Mouse (Mus musculus) layer of hippocampus, adult 18-20 months (tissue): ENCODE results near the gene Dcp1a. TPM values are rescaled to one million over a fixed set of nuclear protein-coding genes. Genes with fewer than 3 reads are reported as not detected.

Source experiments
- DNase-seq, 2 experiments: peaks; one replicate each; pipeline ENCODE4 v3.0.0; 2022; ENCODE audit warnings: low spot score in 2 of 2
- long read RNA-seq: library from polyadenylated mRNA; stranded (forward); transcript quantifications from one replicate; pipeline ENCODE4 v2.0.0, GENCODE M21; 2021
- total RNA-seq, 2 experiments: library from RNA; stranded (reverse); gene quantifications; 2 replicates each; pipeline ENCODE4 v1.2.3; 2021

Gene Dcp1a
- 10 to 100 TPM; 22.8 to 23.2 TPM for total RNA-seq
- long read RNA-seq, full-length matches to known transcripts = 23 of 31 reads
- long read RNA-seq, partial matches to known transcripts = 1 of 31 reads
- long read RNA-seq, other reads (novel, unspliced or antisense) = 7 of 31 reads

DNA sequence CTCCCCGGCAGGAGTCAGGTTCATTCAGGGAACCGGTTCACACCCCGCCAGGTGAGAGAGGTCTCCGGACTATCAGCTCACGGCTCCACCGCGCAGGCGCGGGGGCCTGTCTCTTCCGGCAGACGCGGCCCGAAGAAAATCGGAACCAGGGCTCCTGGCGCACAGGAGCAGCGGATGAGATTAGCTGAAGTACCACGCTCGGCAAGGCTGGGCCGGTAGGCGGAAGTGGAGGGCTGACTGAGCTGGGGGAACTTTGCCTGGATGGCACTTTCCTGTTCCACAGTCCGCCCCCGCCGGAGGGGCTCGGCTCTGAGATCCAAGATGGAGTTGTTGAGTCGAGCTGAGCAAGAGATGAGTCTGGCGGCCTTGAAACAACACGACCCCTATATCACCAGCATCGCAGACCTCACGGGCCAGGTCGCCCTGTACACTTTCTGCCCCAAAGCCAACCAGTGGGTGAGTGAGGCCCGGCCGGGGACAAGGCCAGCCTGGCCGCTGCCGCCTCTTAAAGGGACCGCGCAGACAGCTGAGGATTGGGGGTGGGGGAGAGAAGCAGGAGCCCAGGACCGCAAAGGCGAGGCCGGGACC lies at the start of gene Dcp1a:
Gene Dcp1a, plus strand, starts transcription at position 175 of the 588 bp plus-strand sequence.
- peak; percentile 95 to 98 for DNase-seq

DNA sequence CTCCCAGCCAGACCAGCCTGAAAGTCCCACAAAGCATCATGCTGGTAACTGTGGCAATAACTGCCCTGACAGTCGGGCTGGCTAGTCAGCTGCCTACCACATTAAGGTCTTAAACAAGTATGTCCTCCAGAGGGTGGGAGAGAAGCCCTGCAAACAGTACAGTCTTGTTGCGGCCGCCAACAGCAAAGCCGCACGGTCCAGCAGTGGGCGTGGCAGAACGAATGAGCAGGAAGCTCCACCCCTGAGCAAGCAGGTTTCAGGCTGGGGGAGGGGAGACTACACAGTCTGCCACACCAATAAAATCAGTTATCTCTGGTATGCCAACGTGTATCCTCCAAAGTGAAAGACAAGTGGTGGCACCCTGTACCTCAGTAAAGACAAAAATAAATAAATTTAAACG lies 49.7 kb upstream of the Dcp1a start:
- no peak for DNase-seq

DNA sequence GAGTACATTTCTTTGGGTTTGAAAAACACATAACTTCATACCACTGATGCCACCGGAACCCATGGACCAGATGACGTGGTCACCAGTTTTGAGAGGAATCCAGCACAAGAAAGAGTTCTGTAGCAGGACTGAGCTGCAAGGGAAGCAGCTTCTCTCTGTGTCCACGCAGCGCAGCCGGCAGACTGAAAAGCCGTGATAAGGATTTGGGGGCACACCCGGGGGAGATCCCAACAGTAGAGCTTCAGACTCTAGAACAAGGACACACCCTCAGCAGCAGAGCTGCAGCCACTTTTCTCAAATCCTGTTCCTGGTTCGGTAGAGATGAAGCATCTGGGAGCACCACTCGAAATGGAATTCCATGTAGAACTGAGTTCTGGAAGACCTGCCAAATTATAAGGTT lies 49.3 kb upstream of the Dcp1a start:
- no peak for DNase-seq

DNA sequence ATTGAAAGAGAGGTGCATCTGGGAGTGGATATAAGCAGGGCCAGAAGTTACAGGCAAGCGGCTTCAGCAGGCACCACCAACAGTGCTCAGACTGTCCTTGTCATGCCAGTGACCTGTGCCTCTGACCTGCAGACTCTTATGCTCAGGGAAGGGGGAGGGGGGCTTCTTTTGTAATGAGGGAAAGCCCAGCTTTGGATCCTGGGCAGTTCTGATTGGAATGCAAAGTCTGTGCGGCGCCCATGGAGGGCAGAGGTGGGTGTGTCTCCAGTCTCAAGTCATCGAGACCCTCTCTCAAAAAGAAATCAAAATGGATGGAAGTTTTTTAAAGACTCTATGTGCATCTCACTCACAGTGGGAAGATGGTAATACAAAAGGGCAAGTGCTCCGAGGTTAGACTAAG lies 48.9 kb upstream of the Dcp1a start:
- no peak for DNase-seq

DNA sequence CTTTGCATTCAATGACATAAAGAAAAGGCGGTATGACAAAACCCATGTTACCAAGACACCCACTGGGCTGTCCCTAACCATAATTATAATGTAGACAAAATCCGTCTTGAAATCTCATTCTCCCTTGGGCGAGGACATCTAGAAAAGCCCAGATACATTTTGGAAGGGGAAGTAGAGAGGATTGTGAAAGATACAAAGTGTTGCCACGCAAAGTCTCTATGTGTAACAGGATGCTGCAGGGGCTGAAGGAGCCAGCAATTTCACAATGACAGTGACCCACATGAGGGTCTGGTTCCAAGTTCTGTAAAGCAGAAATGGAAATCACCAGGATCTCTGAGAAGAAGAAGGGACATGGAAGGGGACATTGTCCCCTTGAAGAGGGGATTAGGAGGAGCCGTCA lies 44.0 kb upstream of the Dcp1a start:
- DNase-seq = no peak

DNA sequence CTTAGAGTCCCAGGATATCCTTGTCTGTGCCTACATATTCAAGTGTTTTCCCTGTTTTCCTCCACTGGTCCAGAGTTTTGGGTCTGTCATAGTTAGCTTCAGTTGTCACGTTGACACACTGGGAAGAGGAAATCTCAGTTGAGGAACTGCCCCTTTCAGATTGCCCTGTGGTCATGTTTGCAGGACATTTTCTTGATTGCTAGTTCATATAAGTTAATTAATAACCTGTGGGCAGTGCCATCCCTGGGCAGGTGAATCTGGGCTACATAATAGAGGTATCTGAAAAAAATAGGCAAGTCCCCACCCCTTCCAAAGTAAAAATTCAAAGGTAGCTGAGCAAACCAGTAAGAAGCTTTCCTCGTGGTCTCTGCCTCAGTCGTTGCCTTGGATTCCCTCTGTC lies 39.4 kb upstream of the Dcp1a start:
- DNase-seq = no peak

DNA sequence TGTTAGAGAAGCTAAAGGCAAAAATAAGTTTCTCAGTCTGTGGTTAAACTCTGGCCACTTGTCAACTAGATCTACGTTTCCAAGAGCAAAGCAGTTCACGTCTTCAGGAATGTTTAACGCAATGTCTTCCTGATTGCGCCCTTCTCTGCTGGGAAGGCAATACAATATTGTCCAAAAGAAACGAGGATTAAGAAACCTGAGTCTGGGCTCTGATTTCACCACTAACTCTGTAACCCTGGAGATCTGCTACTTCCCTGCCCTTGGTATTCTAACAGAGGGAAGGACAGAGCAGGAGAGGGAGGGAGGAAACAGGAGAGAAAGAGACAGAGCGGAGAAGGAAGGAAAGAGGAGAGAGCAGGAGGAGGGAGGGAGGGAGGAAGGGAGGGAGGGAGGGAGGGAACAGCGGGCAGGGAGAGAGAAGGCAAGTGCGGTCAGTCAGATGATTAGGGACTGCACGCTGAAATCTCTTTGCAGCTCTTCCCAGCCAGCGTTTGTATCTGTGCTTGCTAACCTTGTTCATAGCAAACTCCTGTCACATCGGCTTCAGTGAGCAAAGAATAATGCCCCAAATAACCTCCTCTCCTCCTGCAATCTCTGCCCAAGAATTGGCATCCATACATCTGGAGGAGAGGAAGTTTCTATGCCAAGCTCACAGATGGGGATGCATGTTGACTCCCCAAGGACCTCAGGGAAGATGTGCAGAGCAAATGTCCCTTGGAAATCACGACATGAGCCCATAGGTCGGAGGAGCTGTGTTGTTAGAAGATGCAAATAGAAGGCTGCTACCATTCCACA lies 23.3 kb upstream of the Dcp1a start:
- DNase-seq = no peak

DNA sequence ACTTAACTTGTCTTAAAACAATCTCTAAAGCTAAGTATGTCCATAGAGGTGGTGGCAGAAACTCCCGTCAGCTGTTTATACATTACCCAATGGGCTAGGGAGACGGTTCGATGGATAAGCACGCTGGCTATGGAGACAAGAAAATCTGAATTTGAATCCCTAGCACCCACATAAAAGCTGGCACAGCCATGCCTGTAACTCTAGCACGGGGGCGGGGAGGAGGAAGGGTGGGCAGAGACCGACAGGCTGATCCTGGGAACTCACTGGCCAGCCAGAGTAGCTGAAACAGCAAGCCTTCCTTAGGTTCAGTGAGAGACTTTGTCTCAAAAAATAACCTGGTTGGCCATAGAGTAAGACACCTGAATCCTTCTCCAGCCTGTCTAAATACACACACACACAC lies 21.9 kb upstream of the Dcp1a start:
- DNase-seq = peak; percentile 33 to 67

DNA sequence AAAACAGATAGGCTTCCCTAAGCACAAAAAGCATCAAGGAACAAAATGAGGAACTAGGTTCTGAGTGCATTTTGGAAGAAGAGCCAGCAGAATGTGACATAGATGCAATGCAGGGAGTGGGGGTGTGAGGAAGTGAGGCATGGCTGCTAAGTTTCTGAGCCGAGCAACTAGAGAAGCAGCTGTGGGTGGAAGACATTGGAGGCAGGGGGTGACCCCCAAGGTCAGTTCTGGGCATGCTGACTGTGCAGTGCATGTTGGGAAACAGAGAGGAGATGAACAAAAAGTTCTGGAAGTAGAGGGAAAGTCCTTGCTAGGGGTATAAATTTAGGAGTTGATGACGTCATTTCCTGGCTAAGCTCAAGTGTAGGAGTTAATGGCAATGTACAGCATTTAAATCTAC lies 21.4 kb upstream of the Dcp1a start:
- DNase-seq = peak in 1 of 2 experiments; percentile 36

DNA sequence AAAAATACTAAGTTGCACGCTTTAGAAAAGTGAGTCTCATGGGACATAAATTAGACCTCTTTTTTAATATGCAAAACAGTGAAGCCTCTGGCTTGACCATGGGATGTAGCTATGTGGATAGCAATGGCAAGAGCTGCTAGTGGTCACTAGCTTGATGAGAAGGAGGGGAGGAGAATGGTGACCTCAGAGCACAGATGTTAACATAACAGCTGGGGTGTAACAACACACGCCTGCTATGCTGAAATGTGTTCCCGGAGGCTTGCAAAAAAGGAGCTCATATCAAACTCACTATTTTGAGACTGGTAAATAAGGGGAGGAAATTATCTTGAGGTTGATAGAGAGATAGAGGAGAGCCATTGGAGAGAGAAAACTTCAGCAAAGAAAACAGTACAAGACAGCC lies 20.5 kb upstream of the Dcp1a start:
- no peak for DNase-seq

DNA sequence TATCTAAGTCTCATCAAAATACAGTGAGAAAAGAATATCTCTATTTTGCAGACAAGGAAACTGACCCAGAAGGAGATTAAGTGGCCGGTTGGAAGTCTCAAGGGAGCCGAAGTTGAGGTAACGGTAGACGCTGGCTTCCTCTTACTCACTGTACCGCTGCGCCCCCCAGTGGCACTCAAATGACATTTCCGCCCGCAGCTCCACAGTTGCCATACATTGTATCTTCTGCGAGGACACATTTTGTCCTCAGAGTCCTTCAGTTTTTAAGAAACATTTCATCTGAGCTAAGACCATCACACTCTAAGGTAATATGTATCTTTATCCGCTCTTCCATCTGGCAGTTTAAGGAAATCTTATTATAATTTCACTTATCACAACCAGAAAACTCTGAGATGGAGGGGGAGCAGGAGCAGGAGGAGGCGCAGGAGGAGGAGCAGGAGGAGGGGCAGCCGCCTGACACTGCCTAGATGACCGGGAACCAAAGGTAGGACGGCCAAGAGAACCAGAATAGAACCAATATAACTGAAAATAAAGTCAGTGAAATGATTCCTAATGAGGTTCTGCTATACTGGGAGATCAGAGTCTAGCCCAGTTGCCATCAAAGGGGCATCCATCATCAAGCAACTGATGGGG lies 19.3 kb upstream of the Dcp1a start:
- DNase-seq = peak; percentile 65 to 89

DNA sequence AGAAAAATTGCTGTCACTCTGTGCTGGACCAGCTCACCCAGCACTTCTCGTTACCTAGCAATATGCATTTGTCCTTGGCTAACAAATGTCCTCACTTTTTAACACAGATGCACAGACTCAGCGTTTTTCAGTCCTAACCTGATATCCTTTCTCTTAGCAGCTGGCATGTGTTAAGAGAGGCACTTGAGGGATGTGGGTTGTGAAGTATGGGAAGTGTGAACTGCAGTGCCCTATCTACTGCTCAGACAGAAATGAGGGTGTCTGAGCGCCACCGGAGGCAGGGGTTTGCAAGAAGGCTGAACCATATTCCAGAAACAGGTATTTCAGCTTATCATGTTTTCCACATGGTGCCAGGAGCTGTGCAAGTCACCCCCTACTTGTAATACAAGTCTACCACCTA lies 16.0 kb upstream of the Dcp1a start:
- no peak for DNase-seq

DNA sequence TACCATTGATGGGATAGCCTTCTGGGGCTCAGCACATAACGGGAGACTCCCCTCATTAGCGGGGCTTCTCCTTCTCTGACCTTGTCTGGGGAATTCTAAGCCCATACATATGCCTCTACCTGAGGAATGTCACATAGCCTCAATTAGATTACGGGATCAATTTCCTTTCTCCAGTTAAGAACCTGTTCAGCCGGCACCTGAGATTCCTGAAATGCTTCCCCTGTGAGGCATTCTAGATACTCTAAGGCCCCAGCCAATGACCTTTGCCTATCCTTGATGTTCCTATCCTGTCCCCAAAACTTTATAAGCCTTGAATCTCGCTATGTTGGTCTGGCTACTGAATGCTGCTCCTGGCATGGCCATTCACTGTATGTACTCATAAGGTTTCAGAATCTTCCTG lies 5.7 kb upstream of the Dcp1a start:
- DNase-seq = no peak

DNA sequence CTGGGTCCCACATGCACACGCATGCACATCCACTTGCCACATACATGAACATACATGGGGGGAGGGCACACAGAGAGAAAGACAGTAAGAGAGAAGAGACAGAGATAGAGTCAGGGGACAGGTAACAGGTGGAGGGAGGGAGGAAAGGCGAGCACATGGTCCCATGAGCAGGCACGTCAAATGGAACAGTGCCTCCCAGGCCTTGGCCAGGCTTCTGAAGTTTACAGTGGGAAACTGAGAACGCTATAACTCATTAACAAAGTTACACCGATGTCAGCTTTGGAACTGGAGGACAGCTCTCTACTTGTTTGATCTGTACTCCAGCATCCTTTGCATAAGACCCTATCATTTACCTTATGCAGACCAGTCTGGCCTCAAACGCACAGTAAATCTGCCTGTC lies 4.9 kb upstream of the Dcp1a start:
- DNase-seq = no peak

DNA sequence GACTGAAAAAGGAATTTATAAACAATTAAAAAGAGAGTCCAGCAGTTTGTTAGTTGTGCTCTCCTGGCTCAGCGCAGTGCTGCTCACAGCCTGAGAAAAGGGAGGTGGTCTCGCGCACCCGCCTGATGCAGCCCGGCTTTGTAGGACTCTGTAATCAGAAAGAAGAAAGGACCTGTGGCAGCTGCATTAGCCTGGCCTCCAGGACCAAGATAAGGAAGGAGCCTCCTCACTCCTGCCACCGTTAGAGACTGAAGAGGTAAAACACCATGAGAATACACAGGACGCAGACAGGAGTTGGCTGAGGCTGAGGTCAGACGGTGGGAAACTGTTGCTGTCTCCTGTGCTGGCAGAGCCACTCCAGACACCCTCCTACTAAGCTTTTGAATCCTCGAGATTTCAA lies 12.0 kb downstream of the Dcp1a start, which contains the start of gene Cacna1d:
Gene Cacna1d, minus strand, starts transcription at position 114 of the 400 bp plus-strand sequence.
- no peak for DNase-seq

DNA sequence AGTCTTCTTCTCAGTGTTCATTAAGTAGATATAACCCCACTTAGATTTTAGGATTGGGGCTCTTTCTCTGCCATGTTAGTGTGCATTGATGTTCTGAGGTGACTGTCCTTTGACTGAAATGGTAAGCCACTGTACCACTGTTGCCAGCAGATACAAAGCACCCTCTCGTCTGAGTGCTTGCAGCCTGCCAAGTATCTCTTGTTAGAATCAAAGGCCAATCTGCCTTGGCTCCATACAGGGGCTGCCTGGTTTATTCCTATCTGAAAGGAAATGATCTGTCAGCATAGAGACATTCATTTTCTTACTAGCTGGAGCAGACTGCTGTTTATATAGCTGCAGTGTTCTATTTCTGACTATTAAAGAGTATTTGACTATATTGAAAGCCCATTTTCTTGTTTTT lies 13.9 kb downstream of the Dcp1a start:
- DNase-seq = no peak

DNA sequence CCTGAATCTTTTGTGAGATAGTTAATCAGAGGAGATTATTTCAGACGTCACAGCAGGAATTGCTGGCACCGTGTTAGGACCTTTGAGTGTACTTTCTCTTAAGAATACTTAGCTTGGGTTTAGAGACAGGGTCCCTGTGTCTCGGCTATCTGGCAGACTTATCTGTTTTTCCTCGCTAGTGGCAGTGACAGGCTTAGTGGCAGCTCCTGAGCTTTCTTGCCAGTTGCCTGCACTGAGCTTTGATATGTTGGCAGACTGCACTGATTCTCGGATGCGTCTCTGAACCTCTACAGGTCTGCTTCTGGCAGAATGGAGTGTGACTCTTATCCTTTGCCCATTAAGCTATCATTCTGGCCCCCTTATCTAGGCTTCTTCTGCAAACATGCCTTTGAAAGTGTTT lies 15.7 kb downstream of the Dcp1a start:
- no peak for DNase-seq

DNA sequence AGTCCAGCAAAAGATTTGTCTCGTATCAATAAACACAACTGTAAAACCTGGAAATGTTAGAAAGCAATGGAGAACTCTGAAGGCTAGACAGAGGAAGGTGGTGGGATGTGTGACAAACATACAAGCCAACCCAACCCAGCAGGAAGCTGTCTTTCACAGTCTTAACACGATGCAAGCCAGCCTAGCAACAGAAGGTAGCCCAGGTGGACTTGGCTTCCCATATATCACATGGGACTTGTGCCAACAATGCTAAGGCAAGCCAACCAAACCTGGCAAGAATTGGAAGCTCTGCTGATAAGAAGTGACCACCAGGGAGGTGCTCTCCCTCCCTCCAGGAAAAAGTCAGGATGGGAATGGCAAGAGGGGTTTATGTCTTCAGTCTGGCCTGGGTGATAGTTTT lies 18.9 kb downstream of the Dcp1a start:
- DNase-seq = no peak

DNA sequence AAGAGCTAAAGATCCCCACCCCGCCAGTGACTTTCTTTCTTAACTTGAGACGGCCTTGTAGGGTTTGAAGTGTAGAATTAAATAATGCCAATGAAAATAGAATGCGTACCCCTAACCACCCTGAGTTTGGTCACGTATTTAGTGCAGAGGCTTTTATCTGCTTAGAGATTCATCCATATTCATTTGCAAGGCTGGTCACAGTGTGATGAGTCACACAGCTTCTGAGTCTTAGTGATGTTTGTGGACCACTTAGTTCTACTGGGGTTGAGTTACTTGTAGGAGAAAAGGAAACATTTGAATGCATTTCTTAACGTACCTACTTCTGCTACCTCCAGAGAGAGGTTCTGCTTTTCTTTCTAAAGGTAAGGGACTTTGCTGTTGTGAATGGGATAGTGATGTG lies 25.7 kb downstream of the Dcp1a start:
- DNase-seq = no peak

DNA sequence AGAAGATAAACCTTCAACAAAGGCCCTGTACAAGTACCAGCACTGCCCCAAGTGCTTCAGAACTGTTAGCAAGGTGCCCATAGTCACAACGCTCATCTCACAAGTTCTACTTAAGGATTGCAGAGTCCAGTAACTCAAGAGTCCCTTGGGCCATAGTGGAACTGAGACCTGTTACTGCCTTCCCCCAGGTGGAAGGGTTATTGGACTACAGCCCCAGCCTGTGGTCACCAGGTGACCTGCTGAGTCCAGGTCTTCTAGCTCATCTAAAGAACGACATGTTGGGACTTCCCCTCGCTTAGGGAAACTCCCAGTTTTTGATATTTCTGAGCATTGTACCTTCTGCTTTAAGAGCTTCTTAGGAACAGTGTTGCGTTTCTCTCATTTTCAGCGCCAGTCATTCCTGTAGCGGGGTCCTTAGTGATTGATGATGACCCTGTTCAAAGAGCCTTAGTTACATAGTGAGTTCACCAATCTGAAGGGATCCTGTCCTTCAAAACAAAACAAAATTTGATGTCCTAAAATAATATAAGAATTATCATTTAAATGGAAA lies 31.0 kb downstream of the Dcp1a start:
- no peak for DNase-seq

DNA sequence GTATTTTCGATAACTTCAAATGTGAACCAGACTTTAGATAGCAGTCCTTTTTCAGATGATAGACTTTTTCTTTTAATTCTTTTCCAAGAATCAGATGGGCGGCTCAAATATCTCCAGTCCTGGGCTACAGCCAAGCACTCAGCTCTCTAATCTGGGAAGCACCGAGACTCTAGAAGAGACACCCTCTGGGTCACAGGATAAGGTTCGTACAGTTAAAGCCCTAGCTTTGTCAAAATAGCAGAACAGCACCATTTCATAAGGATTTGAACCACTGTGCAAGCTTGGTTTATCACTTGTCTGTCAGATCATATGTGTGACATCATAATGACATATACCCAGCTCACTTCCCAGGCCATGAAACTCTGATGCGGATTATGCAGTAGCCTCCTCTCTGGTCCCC lies 33.6 kb downstream of the Dcp1a start:
- no peak for DNase-seq
